Mouse (Mus musculus) thymus, adult 2 months (tissue): Measurements from ENCODE around the gene Evi5.

ENCODE experiments used
- CTCF ChIP-seq: fragments of 200-500 bp; IDR thresholded peaks from 2 replicates; pipeline ENCODE4 v1.5.1; 2012; ENCODE audit warnings: mild to moderate bottlenecking, control low read depth, low read length, moderate library complexity, borderline replicate concordance; ENCODE audit not compliant: control insufficient read depth, poor library complexity, insufficient read depth; ENCODE audit errors: extremely low read depth
- POLR2A ChIP-seq: fragments of 200-500 bp; IDR thresholded peaks from 2 replicates; pipeline ENCODE4 v1.6.1; 2012; ENCODE audit warnings: mild to moderate bottlenecking, low read length, control low read depth, moderate library complexity; ENCODE audit not compliant: control insufficient read depth, poor library complexity, insufficient read depth; ENCODE audit errors: extremely low read depth

GRCm38 (mm10) chr5:107901014-107901615 is 26.2 kb upstream of the Evi5 start:
- no peak for TF ChIP-seq POLR2A
- TF ChIP-seq CTCF: no peak
